Mouse (Mus musculus) testis, adult 2 months (tissue): Measurements from ENCODE around the gene Slc44a1.

Experiments
- CTCF ChIP-seq: fragments of 200-500 bp; IDR thresholded peaks from 2 replicates; pipeline ENCODE4 v1.5.1; 2012; ENCODE audit warnings: low read depth, mild to moderate bottlenecking, inconsistent platforms, low read length, moderate library complexity; ENCODE audit not compliant: control insufficient read depth, insufficient read depth, insufficient replicate concordance
- POLR2A ChIP-seq: fragments of 200-500 bp; IDR thresholded peaks from 2 replicates; pipeline ENCODE4 v1.6.1; 2012; ENCODE audit warnings: low read depth, mild to moderate bottlenecking, inconsistent platforms, low read length, moderate library complexity; ENCODE audit not compliant: control insufficient read depth

DNA sequence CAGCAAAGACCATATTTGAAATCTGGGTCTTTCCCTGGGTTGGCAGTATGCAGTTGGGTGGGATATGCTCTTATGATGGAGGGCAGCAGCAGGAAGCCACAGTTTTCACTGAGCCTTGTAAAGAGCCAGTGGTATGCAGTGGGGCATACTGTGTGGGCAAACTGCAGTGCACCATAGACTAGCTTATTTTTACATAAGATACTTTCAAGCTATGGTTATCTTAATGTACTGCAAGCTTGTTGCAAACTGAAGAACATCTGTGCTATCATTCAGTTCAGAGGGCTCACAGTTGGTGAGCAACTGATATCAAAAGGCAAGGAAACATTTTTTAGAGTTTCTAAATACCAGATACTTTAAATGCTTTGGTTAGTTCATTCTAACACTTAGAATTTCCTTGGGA is 220.5 kb downstream of the Slc44a1 start:
- TF ChIP-seq CTCF (no peak), POLR2A (no peak)
